Mouse (Mus musculus) bone marrow, adult 2 months (tissue): ENCODE measurements around the gene Dlgap1. TPM values are rescaled to one million over a fixed set of nuclear protein-coding genes. Genes with fewer than 3 reads are reported as not detected.

Experiments
- H3K27ac ChIP-seq: fragments of 200-500 bp; 2 replicates; pipeline ENCODE4 v1.5.1; 2012; ENCODE audit warnings: low read depth, mild to moderate bottlenecking, control low read depth, inconsistent platforms, low read length; ENCODE audit not compliant: control insufficient read depth, poor library complexity, insufficient read depth
- H3K4me1 ChIP-seq: fragments of 200-500 bp; 2 replicates; pipeline ENCODE4 v1.6.1; 2011; ENCODE audit warnings: low read length; ENCODE audit not compliant: control insufficient read depth, insufficient read depth
- H3K4me3 ChIP-seq: fragments of 200-500 bp; replicated peaks from 2 replicates; pipeline ENCODE3; 2011; ENCODE audit warnings: mild to moderate bottlenecking, low read depth, low read length, control low read depth; ENCODE audit not compliant: control insufficient read depth
- CTCF ChIP-seq: fragments of 200-500 bp; IDR thresholded peaks from 2 replicates; pipeline ENCODE4 v1.5.1; 2011; ENCODE audit warnings: low read length, control low read depth; ENCODE audit not compliant: control insufficient read depth, insufficient read depth
- POLR2A ChIP-seq: fragments of 200-500 bp; IDR thresholded peaks from 2 replicates; pipeline ENCODE4 v1.6.1; 2011; ENCODE audit warnings: low read depth, mild to moderate bottlenecking, control low read depth, low read length, borderline replicate concordance; ENCODE audit not compliant: control insufficient read depth
- WGBS: fragments of 180-500 bp; shearing (Covaris S2); methylation state at CpG from one replicate; pipeline ENCODE4 v1.1.7; 2018; 5-methylcytosine and 5-hydroxymethylcytosine counted together
- polyA plus RNA-seq: library from polyadenylated mRNA; stranded (reverse); fragments of >200 nt; gene quantifications from 2 replicates; pipeline ENCODE4 v1.2.4, GENCODE M21; 2011; ENCODE audit warnings: low replicate concordance; ENCODE audit not compliant: missing spikeins, insufficient read depth, insufficient read length

Gene Dlgap1
- polyA plus RNA-seq, 1 experiment = not detected

GRCm38 (mm10) chr17:70088220-70088619 lies 119.3 kb downstream of the Dlgap1 start:
- H3K27ac ChIP-seq = no peak overlapping the region
- WGBS = 82% methylated on average over 4 of the region's 4 CpGs
- H3K4me3 ChIP-seq = no peak overlapping the region
- no peaks in the 10 kb centered on the region for H3K4me1 ChIP-seq
- no peak for TF ChIP-seq CTCF
- TF ChIP-seq POLR2A = no peak

DNA sequence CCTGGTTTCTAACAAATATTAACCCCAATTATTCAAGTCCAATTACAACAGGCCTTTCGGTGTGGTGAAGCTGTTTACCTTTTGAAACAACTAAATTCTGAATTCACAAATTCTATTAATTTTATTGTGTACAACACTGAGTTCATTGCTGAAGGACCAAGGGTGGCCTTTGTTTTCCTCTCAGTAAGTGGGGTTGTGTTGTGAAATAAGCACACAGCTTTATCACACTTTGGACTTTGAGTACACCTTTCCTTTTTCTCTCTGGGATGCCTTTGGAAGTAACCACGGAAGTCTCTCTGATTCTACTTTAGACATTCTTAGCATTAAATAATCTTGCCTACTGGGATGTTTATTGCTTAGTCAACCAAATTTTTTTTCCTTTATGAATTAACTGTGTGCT lies 121.9 kb downstream of the Dlgap1 start:
- no peak overlapping the region for H3K27ac ChIP-seq
- 78% methylated on average over 2 of the region's 2 CpGs for WGBS
- H3K4me3 ChIP-seq = no peak overlapping the region
- TF ChIP-seq CTCF = no peak
- no peak for TF ChIP-seq POLR2A
- H3K4me1 ChIP-seq = no peaks in the 10 kb centered on the region

DNA sequence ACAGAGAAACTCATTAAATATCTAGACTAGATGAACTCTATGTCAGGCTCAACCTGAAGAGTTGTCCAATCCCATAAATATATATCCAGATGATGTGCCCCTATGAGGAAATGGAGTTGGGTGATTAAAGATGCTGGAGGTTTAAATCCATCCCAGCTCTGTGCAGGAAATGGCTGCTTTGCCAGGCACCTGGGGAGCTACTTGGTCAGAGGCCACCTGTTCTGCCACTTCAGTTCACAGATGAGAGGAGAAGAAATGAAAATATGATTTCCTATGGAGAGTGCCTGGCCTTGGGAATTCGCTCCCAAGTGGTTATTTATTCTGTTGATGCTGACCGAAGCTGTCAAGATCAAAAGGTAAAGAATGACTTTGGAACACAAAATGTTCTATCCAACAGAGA lies 160.3 kb downstream of the Dlgap1 start:
- TF ChIP-seq POLR2A (no peak), CTCF (no peak)
- no peak overlapping the region for H3K27ac ChIP-seq
- no peak overlapping the region for H3K4me3 ChIP-seq
- no peaks in the 10 kb centered on the region for H3K4me1 ChIP-seq
- 63% methylated on average over 2 of the region's 2 CpGs for WGBS

- no peak overlapping the region for H3K27ac ChIP-seq
- TF ChIP-seq POLR2A (no peak), CTCF (no peak)
- WGBS = 72% methylated on average over 2 of the region's 2 CpGs
- H3K4me3 ChIP-seq = no peak overlapping the region
- no peaks in the 10 kb centered on the region for H3K4me1 ChIP-seq
These were observed 201.0 kb downstream of the Dlgap1 start for GRCm38 (mm10) chr17:70169831-70170230.

DNA sequence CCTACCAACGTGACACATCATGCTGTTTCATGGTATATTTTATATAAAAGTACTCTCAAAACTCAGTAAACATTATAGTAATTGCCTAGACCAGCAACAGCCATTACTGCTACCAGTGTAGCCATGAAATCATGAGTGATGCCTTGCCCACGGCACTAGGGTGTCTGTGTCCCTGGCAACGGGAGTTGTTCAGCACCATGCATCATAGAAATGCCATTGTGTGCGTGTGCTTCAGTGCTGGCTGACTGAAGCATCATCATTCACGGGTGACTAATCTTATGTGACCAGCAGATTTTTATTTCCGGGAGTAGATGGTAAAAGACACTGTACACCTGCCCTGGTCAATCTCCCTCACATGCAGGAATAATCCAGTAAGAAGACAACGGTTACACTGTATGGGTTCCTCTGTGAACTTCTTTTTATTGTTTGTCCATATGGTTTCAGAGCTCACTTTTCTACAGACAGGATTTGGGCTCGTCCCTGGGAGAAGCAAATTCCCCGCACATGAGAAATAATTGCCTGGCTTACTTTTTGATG lies 203.7 kb downstream of the Dlgap1 start:
- H3K4me3 ChIP-seq = no peak overlapping the region
- H3K4me1 ChIP-seq = no peaks in the 10 kb centered on the region
- TF ChIP-seq POLR2A = no peak
- TF ChIP-seq CTCF = no peak
- H3K27ac ChIP-seq = no peak overlapping the region
- WGBS = 82% methylated on average over 9 of the region's 9 CpGs

DNA sequence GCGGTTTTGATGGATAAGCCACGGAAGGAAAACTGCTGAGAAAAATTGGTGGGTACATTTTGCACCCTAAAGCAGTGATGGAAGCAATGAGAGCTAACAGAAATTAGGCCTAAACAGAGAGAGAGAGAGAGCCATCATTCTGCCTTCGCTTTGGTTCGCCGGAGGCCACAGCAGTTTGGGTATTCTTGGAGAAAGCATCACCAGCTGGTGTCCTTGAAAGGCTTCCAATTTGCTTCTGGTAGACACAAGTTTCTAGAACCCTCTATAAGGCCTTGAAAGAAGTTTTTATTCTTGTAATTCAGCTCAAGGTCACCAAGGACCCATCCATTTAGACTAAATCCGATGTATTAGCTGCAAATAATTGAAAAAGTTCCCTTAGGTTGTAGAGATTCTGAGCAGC lies 205.0 kb downstream of the Dlgap1 start:
- WGBS = 74% methylated on average over 6 of the region's 6 CpGs
- Histone ChIP-seq H3K4me3 (no peak overlapping the region), H3K27ac (no peak overlapping the region), H3K4me1 (no peaks in the 10 kb centered on the region)
- TF ChIP-seq POLR2A (no peak), CTCF (no peak)

DNA sequence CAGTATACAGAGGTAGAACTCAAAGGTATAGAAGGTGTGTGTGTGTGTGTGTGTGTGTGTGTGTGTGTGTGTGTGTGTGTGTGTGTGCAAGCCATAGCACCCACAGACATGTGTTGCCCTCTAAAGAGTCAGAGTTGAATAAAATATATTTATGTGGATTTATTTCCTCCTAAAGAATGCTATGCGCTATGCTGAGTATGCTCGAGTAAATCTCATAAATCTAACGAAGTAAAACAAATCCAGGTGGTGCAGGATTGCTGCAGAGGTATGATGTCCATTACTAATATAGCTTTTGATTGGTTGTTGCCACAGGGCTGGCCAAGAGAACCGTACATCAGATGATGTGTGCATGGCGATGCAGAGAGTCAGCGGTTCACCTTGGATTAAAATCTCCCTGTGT lies 222.4 kb downstream of the Dlgap1 start:
- Histone ChIP-seq H3K4me1 (no peaks in the 10 kb centered on the region), H3K27ac (no peak overlapping the region), H3K4me3 (no peak overlapping the region)
- WGBS = 76% methylated on average over 6 of the region's 6 CpGs
- TF ChIP-seq CTCF (no peak), POLR2A (no peak)

- TF ChIP-seq POLR2A (no peak), CTCF (no peak)
- 66% methylated on average over 3 of the region's 3 CpGs for WGBS
- H3K27ac ChIP-seq = no peak overlapping the region
- no peaks in the 10 kb centered on the region for H3K4me1 ChIP-seq
- no peak overlapping the region for H3K4me3 ChIP-seq
These were observed 254.0 kb downstream of the Dlgap1 start for GRCm38 (mm10) chr17:70222891-70223290.

DNA sequence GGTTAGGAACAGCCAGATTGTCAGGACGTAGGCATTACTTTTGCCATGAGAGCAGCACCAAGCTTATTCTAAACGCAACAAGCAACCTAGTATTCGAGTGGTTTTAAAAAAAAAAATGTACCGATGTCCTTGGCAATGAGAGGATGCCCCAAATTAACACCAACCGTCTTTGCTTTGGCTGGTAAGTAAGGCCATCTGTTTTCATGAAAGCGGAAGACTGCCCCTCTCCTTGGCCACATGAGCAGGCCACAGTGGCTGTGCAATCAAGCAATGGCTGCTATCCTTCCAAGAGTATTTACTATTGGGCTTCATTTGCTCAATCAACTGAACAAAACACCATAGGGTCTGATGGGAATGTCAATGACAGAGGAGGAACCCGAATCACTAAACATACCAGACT lies 278.5 kb downstream of the Dlgap1 start:
- H3K4me3 ChIP-seq = no peak overlapping the region
- TF ChIP-seq CTCF = no peak
- no peak for TF ChIP-seq POLR2A
- no peaks in the 10 kb centered on the region for H3K4me1 ChIP-seq
- no peak overlapping the region for H3K27ac ChIP-seq
- 70% methylated on average over 7 of the region's 7 CpGs for WGBS
